Mouse (Mus musculus): Measurements from ENCODE around the gene Vat1l. TPM values are rescaled to one million over a fixed set of nuclear protein-coding genes. Genes with fewer than 3 reads are reported as not detected.

The Vat1l gene
- total RNA-seq, 2 experiments from 2014 or later = 13.4 to 15.9 TPM

DNA sequence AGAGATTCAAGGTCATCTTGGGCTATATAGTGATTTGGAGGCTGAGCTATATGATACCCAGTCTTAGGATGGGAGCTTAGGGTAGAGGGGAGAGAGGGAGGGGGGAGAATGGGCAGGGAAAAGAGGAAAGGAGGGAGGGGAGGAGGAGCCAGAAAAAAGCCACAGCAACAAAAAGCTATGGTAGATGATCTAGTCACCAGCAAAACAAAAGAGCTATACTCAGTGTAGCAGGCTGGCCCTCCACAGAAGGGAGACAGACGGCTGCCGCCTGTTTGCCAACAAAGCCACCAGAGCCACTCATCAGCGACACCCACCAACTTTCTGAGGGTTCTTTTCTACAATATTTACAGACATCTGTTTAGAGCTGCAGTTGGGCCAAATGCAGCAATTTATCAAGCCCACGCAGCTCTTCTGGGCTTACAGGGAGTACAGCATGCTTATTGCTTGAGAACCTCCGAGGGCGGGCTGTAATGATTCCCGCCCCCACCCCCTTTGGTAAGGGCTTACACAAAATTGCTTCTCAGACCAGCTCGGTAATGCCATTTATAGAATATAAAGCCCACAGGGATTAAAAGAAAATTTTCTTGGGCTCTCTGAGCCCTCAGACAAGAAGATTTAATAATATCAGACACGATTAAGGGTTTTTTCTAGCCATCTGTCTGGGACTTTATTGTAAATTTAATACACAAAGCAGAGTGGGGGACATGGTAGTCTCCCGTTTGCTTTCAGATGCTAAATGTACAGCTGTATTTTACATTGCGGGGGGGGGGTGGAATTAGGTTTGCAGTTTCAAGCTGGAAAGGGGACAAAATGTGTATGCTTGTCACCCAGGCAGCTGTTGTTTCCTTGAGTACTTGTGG, 89.7 kb downstream of the Vat1l start:
- DNase-seq (ENCODE audit: low spot score in 2 of 2) = no peak

DNA sequence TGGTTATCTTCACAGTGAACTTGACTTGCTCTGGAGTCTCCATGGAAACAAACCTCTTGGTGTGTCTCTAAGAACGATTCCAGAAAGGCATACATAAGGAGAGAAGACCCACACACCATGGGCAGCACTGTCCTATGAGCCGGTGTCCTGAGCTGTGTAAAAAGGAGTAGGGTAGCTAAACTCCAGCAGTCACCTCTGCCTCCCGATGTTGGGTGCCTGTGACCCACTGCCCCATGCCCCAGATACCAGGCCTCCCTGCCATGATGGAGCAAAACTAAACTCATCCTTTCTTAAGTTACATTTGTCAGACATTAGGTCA, 90.3 kb downstream of the Vat1l start:
- no peak for DNase-seq (ENCODE audit: low spot score in 2 of 2)

DNA sequence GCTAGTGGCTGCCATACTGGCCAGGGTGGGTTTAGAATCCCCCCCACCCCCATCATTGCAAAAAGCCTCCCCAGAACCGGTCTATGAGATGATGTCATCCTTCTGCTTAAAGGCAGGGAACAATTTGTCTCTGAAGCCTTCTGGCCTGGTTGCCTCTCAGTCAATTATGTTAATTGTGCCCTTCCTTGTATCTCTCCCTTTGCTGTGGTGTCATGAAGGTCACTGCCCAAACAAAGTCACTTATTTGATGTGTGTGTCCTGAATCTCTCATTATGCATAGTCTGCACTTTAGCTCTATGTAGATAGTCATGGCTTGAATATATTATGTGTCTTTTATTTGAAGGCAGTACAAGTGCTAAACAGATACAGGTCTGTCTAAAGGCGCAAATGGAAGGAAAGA, 92.8 kb downstream of the Vat1l start:
- DNase-seq (ENCODE audit: low spot score in 2 of 2) = no peak

DNA sequence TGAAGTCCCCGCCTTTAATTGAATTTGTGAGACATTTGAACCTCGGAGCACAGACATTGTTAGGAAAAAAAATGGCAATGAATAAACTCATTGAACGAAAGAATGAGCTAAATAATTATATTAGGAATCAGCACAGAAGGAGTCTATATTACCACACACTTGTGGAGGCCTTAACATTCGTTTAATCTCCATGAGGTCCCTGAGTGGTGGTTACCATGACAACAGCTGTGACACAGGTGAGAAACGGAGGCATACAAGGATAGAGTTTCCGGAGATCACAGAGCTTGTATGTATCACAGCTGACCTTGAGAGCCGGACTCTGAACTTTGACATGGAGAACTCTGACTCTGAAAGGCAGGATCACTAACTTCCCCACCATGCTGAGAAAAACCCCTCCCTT, 94.7 kb downstream of the Vat1l start:
- no peak for DNase-seq (ENCODE audit: low spot score in 2 of 2)

DNA sequence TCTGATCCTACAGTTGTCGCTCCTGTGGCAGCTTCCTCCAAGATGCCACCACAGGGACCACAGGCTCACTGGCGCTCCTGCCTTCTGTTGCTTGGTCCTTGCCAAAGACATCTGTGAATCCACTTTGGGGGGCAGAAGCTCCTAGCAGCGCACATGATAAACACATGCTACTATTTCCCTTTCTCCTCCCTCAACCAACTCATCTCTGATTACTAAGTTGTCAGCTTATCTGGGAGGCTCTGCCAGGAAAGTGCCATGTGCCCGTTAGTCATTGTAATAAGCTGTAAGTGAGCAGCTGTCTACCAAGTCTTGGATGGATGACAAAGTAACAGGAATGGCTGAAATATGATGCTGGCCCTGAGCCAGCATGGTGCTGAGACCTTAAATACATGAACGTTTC, 100.9 kb downstream of the Vat1l start:
- DNase-seq (ENCODE audit: low spot score in 2 of 2) = no peak

DNA sequence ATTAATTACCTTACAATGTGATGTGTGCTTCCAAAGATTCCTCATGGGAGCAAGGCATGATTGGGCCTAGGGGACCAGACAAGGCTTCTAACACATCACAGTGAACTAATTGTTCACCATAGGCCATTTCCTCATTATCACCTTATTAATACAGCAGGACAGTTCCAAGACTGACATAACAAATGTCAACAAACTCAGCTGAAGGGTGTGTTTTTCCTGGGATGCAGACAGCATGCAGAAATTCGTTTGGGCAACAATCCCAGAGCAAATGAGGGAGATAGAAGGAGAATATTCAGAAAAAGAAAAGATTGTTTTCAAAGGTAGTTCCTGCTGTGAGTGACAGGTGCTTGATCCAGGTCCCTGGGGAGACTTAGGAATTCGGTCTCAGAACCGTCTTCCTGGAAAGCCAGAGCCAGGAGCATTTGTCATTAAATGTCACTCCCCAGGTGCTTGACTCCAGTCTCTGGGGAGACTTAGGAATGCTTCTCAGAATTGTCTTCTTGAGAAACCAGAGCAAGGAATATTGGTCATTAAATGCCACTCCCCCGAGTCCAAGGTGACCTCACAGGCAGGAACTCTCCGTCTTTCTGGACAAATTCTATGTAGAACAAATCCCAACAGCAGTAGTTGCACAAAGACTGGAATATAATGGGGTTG, 109.4 kb downstream of the Vat1l start:
- no peak for DNase-seq (ENCODE audit: low spot score in 2 of 2)

DNA sequence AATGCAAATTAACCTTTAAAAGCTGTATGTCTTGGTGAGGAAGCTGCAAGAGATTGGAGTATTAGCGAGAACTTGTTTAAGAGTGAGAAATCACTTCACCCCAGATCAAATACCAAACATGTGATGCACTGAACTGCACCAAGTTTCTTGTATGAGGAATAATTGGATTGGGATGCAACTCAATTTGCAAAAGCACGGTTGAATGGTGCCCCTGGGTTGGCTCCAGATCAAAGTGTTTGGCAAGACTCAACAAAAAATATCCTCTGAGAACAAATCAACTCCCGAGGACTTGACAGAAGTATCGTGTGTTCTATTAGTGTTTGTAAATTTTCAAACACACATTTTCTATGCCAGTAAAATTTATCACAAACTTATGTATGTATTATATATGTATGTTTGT, 112.7 kb downstream of the Vat1l start:
- no peak for DNase-seq (ENCODE audit: low spot score in 2 of 2)

DNA sequence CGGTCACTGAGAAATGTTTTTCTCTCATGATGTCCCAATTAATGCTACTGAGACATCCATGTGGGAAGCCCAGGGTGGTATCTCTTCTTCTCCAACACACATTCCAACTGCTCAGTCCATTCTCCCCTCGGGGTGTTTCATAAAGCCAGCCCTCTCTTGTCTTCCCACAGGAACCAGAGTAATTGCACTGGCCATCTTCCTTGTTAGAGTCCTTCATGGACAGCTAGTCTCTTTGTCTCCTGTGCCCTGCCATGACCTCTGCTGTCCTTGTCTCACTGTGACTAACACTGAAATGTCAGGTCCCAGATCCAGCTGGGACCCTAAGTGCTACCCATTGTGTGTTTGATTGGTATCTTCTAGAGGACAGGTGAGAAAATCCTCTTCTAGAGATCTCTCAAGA, 116.7 kb downstream of the Vat1l start:
- DNase-seq (ENCODE audit: low spot score in 2 of 2) = no peak

DNA sequence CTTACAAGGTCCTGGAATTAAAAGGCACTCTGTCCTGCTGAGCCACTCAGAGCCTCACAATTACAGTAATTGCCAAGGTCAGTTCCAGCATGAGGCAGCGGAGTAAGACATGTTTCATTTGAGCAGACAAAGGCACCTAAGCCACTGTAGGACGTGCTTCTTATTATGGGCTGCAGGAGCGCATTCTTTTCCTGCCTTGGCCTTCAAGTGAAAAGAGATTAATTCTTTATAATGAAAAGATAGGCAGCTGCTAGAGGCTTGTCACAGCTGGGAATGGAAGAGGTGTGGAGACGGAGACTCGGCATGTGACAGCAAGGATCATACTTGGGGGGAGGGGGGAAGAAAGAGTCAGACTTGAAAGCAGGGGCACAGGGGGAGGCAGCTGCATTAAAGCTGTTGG, 126.5 kb downstream of the Vat1l start:
- DNase-seq (ENCODE audit: low spot score in 2 of 2) = no peak

DNA sequence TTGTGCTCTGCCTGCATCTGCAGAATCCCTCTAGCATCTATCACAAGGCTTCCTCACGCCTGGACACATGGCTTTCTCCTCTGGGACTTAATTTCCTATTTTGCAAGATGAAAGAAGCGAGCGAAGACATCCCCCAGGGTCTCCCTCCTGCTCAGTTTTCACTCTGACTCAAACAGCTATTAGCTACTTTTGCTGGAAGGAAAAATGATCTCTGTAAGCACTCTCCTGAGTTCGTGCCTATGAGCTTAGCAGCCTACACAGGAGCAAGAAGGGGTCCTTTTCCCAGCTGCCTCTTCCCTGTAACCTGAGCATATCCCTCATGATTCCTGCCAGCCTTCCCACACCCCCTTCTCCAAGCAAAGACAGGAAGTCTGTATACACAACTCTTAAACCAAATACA, 127.5 kb downstream of the Vat1l start:
- no peak for DNase-seq (ENCODE audit: low spot score in 2 of 2)

DNA sequence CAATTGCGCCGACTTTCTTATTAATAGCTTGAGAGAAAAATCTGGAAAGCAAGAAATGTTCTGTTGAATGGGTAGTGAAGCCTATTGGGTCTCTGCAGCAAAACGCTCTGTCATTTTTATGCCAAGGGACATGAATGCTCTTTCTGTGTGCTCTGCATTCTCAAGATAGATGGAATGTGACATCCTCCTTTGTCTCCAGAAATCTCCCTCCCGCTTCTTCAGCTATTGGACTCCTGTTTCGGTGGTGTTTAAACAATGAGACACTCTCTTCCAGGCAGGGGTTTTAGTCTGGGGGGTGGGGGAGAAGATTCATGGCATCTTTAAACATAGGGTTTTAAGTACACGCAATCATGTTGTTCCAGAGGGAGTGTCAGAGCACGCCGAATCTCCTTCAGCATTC, 130.3 kb downstream of the Vat1l start:
- no peak for DNase-seq (ENCODE audit: low spot score in 2 of 2)

DNA sequence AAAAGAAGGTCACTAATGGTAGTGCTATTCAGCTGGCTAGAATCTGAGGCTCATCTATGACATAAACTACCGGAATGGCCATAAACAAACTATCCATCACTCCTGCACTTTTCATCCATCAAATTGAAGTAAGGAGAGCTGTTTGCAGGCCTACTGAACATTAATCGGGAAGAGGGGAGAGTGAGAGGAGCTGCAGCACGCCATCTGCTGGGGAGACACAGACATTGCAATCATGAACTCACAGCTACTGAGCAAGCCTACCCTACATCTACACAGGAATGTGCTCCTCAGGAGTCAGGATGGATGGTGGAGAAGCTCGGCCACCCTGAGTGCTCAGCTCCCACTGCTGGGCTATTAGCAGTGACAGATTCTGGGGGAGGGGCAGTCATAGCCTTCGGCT, 136.9 kb downstream of the Vat1l start:
- no peak for DNase-seq (ENCODE audit: low spot score in 2 of 2)

DNA sequence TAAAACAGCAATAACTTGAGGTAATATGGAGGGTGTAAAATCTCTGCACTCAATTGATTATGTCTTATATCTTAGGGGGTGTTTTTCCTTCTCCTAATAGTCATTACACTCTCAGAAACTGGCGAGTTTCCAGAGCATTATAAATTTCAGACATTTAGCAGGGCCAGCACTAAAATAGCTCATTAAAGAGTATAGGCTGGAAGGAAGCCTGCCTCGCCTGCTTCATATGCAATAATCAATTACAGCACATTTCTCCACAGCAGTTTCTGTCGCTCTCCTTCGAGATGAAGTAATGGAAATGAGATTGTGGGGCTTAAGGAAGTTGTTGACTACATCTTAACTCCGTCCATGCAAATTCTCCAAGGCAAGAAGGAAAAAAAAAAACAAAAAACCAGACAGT, 139.4 kb downstream of the Vat1l start:
- no peak for DNase-seq (ENCODE audit: low spot score in 2 of 2)

DNA sequence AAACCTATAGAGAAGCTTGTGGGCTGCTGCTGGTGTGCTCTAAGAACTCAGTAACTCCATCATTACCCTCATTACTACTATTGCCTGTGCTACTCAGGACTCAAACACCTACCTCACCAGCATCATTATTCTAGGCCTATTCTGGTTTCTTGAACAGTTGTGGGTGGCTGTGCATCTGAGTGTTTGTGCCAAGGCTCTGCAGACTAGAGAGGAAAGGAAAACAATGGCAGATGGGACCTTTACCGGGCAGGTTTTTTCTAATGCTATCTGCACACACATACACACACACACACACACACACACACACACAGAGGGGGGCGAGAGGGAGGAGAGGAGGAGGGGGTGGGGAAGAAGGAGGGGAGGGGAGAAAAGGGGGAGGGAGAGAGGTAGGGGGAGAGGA, 140.6 kb downstream of the Vat1l start:
- DNase-seq (ENCODE audit: low spot score in 2 of 2) = no peak

DNA sequence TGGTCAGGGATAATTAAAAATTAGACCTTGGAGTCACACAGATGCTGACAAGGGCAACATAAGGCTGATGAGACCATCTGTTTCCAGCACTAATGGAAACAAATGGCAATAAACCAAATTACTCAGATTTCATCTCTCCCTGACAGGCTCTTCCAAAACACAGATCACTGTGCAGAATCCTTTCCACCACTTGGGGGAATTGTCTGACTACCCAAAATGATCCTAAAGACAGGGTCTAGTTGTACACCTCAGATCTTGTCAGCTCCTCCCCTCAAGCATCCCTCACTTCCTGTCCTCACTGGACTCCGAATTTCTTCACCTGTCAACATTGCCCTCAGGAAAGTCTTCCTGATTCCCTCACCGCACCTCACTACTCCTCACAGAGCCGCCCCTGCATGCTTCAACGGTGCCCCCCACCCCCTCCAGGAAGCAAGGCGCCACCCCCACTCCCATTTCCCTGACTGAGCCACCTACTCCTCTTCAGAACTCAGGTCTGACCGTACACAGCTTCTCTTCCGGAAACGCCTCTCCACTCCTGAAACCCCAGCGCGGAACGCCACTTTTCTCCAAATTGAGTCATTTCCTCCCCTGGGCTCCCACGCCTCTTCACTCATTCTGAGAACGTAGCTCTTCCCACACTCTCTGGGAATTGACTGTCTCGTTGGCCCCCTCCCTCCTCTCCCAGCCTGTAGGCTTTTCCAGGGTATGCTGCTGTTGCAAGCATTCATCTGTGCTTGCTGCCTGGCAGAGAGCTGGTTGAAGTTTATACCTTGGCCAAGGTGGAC, 146.4 kb downstream of the Vat1l start:
- DNase-seq (ENCODE audit: low spot score in 2 of 2) = no peak

DNA sequence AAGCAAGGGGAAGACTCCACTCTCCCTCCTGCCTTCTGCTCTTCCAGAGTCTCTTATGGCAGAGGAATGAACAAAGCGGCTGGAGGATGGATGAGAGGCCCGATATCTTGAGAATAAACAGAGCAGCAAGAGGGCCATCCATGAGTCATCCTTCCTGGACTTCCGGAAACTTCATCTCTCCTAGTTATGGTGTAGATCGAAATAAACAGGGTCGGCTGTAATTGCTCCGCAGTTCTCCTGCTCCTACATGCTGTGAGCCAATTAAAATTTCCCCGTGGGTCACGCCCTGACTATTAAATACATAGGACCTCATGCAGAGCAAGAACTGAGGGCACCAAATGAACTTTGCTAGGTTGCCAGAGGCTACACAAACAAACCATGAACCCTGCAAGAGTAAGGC, 155.1 kb downstream of the Vat1l start:
- DNase-seq (ENCODE audit: low spot score in 2 of 2) = no peak

DNA sequence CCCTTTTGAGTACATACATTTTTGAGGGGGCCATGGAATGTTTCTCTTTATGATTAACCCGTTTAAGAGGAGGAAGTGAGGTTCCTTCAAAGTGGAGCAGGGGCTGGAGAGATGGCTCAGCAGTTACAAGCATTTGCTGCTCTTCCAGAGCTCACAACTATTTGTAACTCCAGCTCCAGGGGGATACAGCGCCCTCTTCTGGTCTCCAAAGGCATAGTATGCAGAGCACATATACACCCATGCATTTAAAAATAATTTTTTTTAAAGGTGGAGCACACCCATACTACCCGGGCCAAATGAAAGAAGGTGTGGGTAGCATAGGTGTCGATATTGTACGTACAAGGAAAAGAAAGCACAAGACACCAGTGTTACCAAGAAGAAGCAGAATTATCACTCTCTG, 157.8 kb downstream of the Vat1l start:
- no peak for DNase-seq (ENCODE audit: low spot score in 2 of 2)

DNA sequence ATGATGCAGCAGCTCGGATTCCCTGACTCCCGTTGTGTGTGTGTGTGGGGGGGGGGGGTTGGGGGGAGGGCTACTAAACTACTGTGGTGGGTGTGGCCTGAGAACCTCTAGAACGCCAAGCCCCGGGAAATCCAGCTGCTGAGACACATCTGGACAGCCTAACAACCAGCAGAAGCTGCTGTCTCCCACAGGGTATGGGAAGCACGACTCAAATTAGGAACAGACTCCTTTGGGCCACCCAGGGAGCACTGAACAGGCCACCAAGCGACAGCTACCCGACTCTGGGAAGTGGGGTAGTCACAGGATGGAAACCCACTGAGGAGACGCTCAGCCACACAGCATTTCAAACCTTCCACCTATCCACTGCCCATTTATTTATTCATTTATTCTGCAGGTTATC, 158.2 kb downstream of the Vat1l start:
- no peak for DNase-seq (ENCODE audit: low spot score in 2 of 2)

DNA sequence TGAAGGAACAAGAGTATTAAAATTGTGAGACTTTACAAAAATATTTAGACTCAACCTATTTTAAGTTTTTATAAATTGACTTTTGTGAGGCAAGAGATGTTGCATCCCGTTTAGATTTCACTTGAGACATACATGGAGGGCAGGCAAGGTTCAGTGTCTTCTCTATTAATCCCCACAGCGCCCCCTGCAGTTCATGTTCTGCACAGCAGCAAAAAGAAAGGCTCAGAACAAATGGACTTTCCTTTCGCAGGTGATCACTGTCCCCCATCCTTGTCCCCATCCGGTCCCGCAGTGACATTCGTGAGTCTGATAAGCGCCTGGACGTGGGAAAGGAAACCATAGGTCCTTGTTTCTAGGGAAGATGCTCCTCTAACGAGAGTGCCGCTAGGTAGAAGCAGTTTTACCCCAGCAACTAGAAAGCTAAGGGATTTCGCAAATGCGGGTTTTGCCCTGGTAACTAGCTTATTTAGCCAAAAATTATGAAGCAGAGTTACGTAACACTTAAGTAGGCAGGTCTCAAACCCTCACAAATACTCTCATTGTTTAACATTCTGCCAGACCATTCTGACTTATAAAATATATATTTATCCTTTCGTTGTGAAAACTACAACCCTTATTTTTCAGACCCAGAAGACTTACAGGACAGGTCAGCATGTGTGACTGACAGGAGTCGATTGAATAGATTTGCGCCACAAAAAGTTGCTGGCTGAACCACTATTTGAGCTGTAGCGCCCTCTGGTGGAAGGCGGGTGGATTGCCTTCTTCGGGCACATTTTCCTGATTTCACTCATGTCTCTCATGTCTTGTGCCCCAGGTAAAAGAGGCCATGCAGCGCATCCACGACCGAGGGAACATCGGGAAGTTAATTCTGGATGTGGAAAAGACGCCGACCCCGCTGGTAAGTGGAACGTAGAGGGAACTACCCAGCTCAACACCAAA, 163.9 kb downstream of the Vat1l start:
- DNase-seq (ENCODE audit: low spot score in 2 of 2) = peak; percentile 75 to 81

DNA sequence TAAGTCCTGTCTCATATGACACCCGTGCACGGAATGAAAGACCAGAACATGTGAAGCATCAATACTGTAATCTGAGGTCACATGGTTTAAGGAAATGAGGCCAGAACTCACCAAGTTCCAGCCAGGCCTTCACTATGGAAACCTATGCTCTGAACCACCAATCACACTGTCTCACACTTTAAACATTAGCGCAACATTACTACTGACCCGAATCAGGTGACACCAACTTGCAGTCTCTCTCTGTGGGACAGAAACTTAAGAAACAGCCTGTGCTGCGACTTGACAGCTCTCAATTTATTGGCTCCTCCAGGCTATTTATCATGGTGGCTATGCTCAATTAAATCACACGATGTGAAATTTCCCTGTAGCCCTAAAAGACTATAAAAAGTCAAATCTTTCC, 169.0 kb downstream of the Vat1l start:
- DNase-seq (ENCODE audit: low spot score in 2 of 2) = no peak

DNA sequence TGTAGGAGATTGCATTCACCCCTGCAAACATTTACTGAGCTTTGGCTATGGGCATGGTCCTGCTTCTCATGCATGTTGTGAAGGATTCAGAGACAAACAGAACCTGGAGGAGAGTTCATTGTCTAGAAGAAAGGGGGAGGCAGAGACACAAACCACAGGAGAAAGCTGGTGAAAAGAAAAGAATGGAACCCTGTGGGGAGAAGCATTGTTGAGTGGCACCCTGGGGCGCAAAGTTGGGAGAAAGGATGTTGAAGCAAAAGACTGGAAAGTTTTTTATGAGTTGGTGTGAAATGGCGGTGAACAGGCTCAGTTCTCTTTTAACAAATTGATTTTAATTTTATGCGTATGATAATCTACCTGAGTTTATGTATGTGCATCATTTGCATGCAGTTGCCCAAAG, 178.8 kb downstream of the Vat1l start:
- no peak for DNase-seq (ENCODE audit: low spot score in 2 of 2)

Data from adrenal gland, adult 18-20 months (tissue).